In the genomic region with DNA sequence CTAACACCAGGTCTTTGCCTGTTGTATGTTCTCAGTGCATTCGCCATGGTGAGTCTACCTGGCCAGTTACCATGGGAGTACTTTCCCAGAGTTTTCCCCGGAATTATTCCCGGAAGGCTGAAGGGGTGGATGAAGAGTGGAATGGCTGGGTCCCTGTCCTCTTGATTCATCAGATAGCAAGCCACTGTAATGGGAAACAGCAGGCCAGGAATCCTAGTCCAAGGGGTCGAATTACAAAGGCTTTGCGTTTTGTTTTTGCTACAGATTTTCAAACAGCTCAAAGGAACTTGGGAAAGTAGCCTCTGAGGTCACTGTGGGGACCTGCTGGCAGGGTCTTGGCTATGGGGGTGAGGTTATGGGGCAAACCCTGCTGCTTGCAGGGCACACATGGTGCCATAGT, we compare ENCODE assay signal across 32 mouse cellular contexts. TPM values are rescaled to one million over a fixed set of nuclear protein-coding genes. Genes with fewer than 3 reads are reported as not detected.
DNase-seq lines count a peak whose midpoint lies in the region; ATAC-seq and TF ChIP-seq lines count a peak whose summit lies in the region.
"Had no signal": no experiment of that assay in that cellular context is flagged by ENCODE, and none has a peak within 500 bp of the region (broad histone marks: within the 10 kb centered on the region; RNA-seq: fewer than 3 reads in every experiment).

No protein-coding gene starts in this region.

- H3K9ac ChIP-seq in hindbrain, embryonic 11.5 days (ENCODE audit: low read depth, low read length) = no peak overlapping the region
- no peak overlapping the region for H3K9ac ChIP-seq in hindbrain, postnatal 0 days (replicated peaks; ENCODE audit: low read length)
- no peak overlapping the region for H3K9ac ChIP-seq in kidney, embryonic 16.5 days (replicated peaks; ENCODE audit: low read length)
- H3K9ac ChIP-seq: embryonic facial prominence, embryonic 13.5 days; forebrain, embryonic 12.5 days; heart, embryonic 15.5 days; intestine, embryonic 15.5 days; liver, embryonic 14.5 days; midbrain, embryonic 15.5 days; neural tube, embryonic 12.5 days had no signal

- 44% methylated on average over 5 of the region's 5 CpGs for WGBS in hindbrain, embryonic 11.5 days
- 78% methylated on average over 5 of the region's 5 CpGs for WGBS in hindbrain, postnatal 0 days
- WGBS in embryonic facial prominence, embryonic 10.5 days = 34% methylated on average over 5 of the region's 5 CpGs
- WGBS in kidney, embryonic 16.5 days = 38% methylated on average over 5 of the region's 5 CpGs

- TF ChIP-seq CTCF in hindbrain, postnatal 0 days (IDR thresholded peaks at IDR 0.05; ENCODE audit: low read depth) = no peak

- no peak overlapping the region for H3K27ac ChIP-seq in hindbrain, embryonic 11.5 days (ENCODE audit: low read depth, low read length)
- no peak overlapping the region for H3K27ac ChIP-seq in hindbrain, postnatal 0 days
- H3K27ac ChIP-seq in embryonic facial prominence, embryonic 10.5 days (replicated peaks) = peak overlapping the region; percentile 63
- H3K27ac ChIP-seq in kidney, embryonic 16.5 days (ENCODE audit: low read length) = no peak overlapping the region
- H3K27ac ChIP-seq: embryonic facial prominence, embryonic 13.5 days; forebrain, embryonic 12.5 days; heart, embryonic 15.5 days; intestine, embryonic 15.5 days; kidney, postnatal 0 days; liver, embryonic 14.5 days; midbrain, embryonic 10.5 days; midbrain, embryonic 15.5 days; neural tube, embryonic 12.5 days; stomach, postnatal 0 days had no signal

- no peaks in the 10 kb centered on the region for H3K36me3 ChIP-seq in hindbrain, embryonic 11.5 days (ENCODE audit: control insufficient read depth, insufficient read depth, low read length)
- no peaks in the 10 kb centered on the region for H3K36me3 ChIP-seq in hindbrain, postnatal 0 days (ENCODE audit: insufficient read depth, low read length)
- H3K36me3 ChIP-seq in embryonic facial prominence, embryonic 10.5 days (replicated peaks) = peaks cover 23% of the 10 kb centered on the region
- peaks cover 11% of the 10 kb centered on the region; the same call in 1 of the 2 replicates for H3K36me3 ChIP-seq in kidney, embryonic 16.5 days (ENCODE audit: insufficient read depth, low read length)
- H3K36me3 ChIP-seq: heart, embryonic 15.5 days; intestine, embryonic 15.5 days; midbrain, embryonic 15.5 days; neural tube, embryonic 12.5 days had no signal

- H3K4me3 ChIP-seq in hindbrain, embryonic 11.5 days (ENCODE audit: low read depth, low read length) = no peak overlapping the region
- H3K4me3 ChIP-seq in hindbrain, postnatal 0 days (ENCODE audit: low read length) = no peak overlapping the region
- H3K4me3 ChIP-seq in embryonic facial prominence, embryonic 10.5 days = no peak overlapping the region
- no peak overlapping the region for H3K4me3 ChIP-seq in kidney, embryonic 16.5 days (ENCODE audit: low read length)
- H3K4me3 ChIP-seq: embryonic facial prominence, embryonic 13.5 days; erythroblast, embryonic 14.5 days; forebrain, embryonic 12.5 days; heart, embryonic 15.5 days; intestine, embryonic 15.5 days; midbrain, embryonic 10.5 days; midbrain, embryonic 15.5 days; neural tube, embryonic 12.5 days had no signal

- no peaks in the 10 kb centered on the region for H3K9me3 ChIP-seq in hindbrain, embryonic 11.5 days (ENCODE audit: control insufficient read depth, low read length)
- H3K9me3 ChIP-seq in hindbrain, postnatal 0 days (ENCODE audit: low read length) = no peaks in the 10 kb centered on the region
- H3K9me3 ChIP-seq in embryonic facial prominence, embryonic 10.5 days = no peaks in the 10 kb centered on the region
- no peaks in the 10 kb centered on the region for H3K9me3 ChIP-seq in kidney, embryonic 16.5 days (ENCODE audit: low read length)
- H3K9me3 ChIP-seq: embryonic facial prominence, embryonic 13.5 days; forebrain, embryonic 12.5 days; heart, embryonic 15.5 days; intestine, embryonic 15.5 days; midbrain, embryonic 10.5 days; midbrain, embryonic 15.5 days; neural tube, embryonic 12.5 days had no signal

- H3K4me1 ChIP-seq in hindbrain, embryonic 11.5 days (replicated peaks; ENCODE audit: control insufficient read depth, insufficient read depth, low read length) = no peaks in the 10 kb centered on the region
- H3K4me1 ChIP-seq in hindbrain, postnatal 0 days (ENCODE audit: insufficient read depth, low read length) = no peaks in the 10 kb centered on the region
- peaks cover 40% of the 10 kb centered on the region for H3K4me1 ChIP-seq in embryonic facial prominence, embryonic 10.5 days
- H3K4me1 ChIP-seq in kidney, embryonic 16.5 days (ENCODE audit: insufficient read depth, low read length) = no peaks in the 10 kb centered on the region
- H3K4me1 ChIP-seq: forebrain, embryonic 12.5 days; heart, embryonic 15.5 days; midbrain, embryonic 15.5 days; neural tube, embryonic 12.5 days had no signal

- no peak overlapping the region for H3K4me2 ChIP-seq in hindbrain, embryonic 11.5 days (replicated peaks; ENCODE audit: low read depth, low read length)
- no peak overlapping the region for H3K4me2 ChIP-seq in hindbrain, postnatal 0 days (ENCODE audit: low read depth, low read length)
- no peak overlapping the region for H3K4me2 ChIP-seq in kidney, embryonic 16.5 days (replicated peaks; ENCODE audit: low read depth, low read length)
- H3K4me2 ChIP-seq: embryonic facial prominence, embryonic 13.5 days; forebrain, embryonic 12.5 days; heart, embryonic 15.5 days; intestine, embryonic 15.5 days; midbrain, embryonic 15.5 days; neural tube, embryonic 12.5 days had no signal

- peak; percentile 10 for DNase-seq in hindbrain, embryonic 11.5 days (ENCODE audit: low spot score)
- no peak for DNase-seq in hindbrain, postnatal 0 days (ENCODE audit: low spot score)
- peak; percentile 76 for DNase-seq in embryo, embryonic 10 days (ENCODE audit: low spot score)
- peak; percentile 57 for DNase-seq in embryonic facial prominence, embryonic 10.5 days (ENCODE audit: low spot score)
- DNase-seq in lung, postnatal 36 days = no peak
- no peak for DNase-seq in left cerebral cortex, adult 18-20 months (ENCODE audit: low spot score in 2 of 2)
- DNase-seq: adrenal gland, adult 8-10 months; B cell, adult 2 months; cerebellum, adult 9-10 months; gastrocnemius, postnatal 10 days; kidney, adult 2 months; kidney, postnatal 4 days; liver; lung, adult 2 months; lung, postnatal 10 days; right cerebral cortex, postnatal 4 days; thymus, adult 18-20 months; thymus, postnatal 36 days had no signal

- no peaks in the 10 kb centered on the region for H3K27me3 ChIP-seq in hindbrain, embryonic 11.5 days (ENCODE audit: control insufficient read depth, insufficient read depth, low read length)
- no peaks in the 10 kb centered on the region for H3K27me3 ChIP-seq in hindbrain, postnatal 0 days (ENCODE audit: insufficient read depth, low read length)
- H3K27me3 ChIP-seq in embryonic facial prominence, embryonic 10.5 days (replicated peaks; ENCODE audit: low read depth, poor library complexity, severe bottlenecking) = no peaks in the 10 kb centered on the region
- H3K27me3 ChIP-seq in kidney, embryonic 16.5 days (ENCODE audit: insufficient read depth, low read length) = no peaks in the 10 kb centered on the region
- H3K27me3 ChIP-seq: embryonic facial prominence, embryonic 13.5 days; forebrain, embryonic 12.5 days; heart, embryonic 15.5 days; intestine, embryonic 15.5 days; midbrain, embryonic 15.5 days; neural tube, embryonic 12.5 days had no signal

- ATAC-seq in hindbrain, embryonic 11.5 days (ENCODE audit: low FRiP score) = no peak
- ATAC-seq in hindbrain, postnatal 0 days = no peak
- ATAC-seq in kidney, embryonic 16.5 days (ENCODE audit: low FRiP score, low TSS enrichment) = no peak
- ATAC-seq: hindbrain, embryonic 16.5 days; intestine, embryonic 15.5 days; midbrain, embryonic 15.5 days had no signal

RNA-seq across cellular contexts. Expression of a gene that starts 24.3 kb away (rescaled TPM):
- 0.46 and 0.56 TPM in 2 replicates for polyA plus RNA-seq in hindbrain, embryonic 11.5 days (2014; fragmentation: Nextera tagmentation; extraction: Ambion mirVana)
- 17.0 and 32.6 TPM in 2 replicates for total RNA-seq in hindbrain, postnatal 0 days (2014; rRNA removed)
- polyA plus RNA-seq in hindbrain, postnatal 0 days (2015; fragmentation: Nextera tagmentation; extraction: Ambion mirVana) = 19.5 and 21.7 TPM in 2 replicates
- polyA plus RNA-seq in embryonic facial prominence, embryonic 10.5 days (2016; fragmentation: Nextera tagmentation; extraction: Ambion mirVana) = 0.29 and 0.76 TPM in 2 replicates
- polyA plus RNA-seq in kidney, embryonic 16.5 days (2015; fragmentation: Nextera tagmentation; extraction: Ambion mirVana) = 50.8 and 69.9 TPM in 2 replicates
- total RNA-seq in left cerebral cortex, adult 18-20 months (2021) = under 1 TPM; 0.37 to 0.40 TPM
- total RNA-seq: CH12.LX had no signal

Comparison
In these comparisons a context has a peak if more than half of its experiments do, and no peak if none do; other contexts are left out.
1. DNase-seq: peak in hindbrain, embryonic 11.5 days (single experiment), embryo, embryonic 10 days (single experiment) and embryonic facial prominence, embryonic 10.5 days (single experiment); none in hindbrain, postnatal 0 days (single experiment), lung, postnatal 36 days (single experiment) and left cerebral cortex, adult 18-20 months (0 of 2).
2. RNA of a gene that starts 24.3 kb away (polyA plus RNA-seq): 50.8 to 69.9 TPM in kidney, embryonic 16.5 days and 19.5 to 21.7 TPM in hindbrain, postnatal 0 days; 0.29 to 0.76 TPM in embryonic facial prominence, embryonic 10.5 days and 0.46 to 0.56 TPM in hindbrain, embryonic 11.5 days; every median in the first group is over 10 times any median in the second.